Mouse (Mus musculus) midbrain, embryonic 11.5 days (tissue): ENCODE results near the gene Braf. TPM values are rescaled to one million over a fixed set of nuclear protein-coding genes. Genes with fewer than 3 reads are reported as not detected.

ENCODE experiments used
- ATAC-seq: fragments of 200-750 bp; cut with Nextera tagmentation; 2 replicates; pipeline ENCODE4 v1.8.0; 2017; ENCODE audit warnings: moderate TSS enrichment, moderate library complexity; ENCODE audit not compliant: low FRiP score
- DNase-seq: peaks from one replicate; pipeline ENCODE4 v3.0.0; 2015; ENCODE audit warnings: low spot score; ENCODE audit errors: missing footprints
- H3K27ac ChIP-seq: fragments of 300-500 bp; sonication (generic); 2 replicates; pipeline ENCODE4 v1.5.1; 2014; ENCODE audit warnings: low read depth, low read length
- H3K27me3 ChIP-seq: fragments of 300-500 bp; sonication (generic); 2 replicates; pipeline ENCODE4 v1.6.1; 2014; ENCODE audit warnings: mild to moderate bottlenecking, low read length, moderate library complexity, mixed read lengths; ENCODE audit not compliant: control insufficient read depth, insufficient read depth
- H3K36me3 ChIP-seq: fragments of 300-500 bp; sonication (generic); 2 replicates; pipeline ENCODE4 v1.6.1; 2014; ENCODE audit warnings: mild to moderate bottlenecking, low read length, moderate library complexity, mixed read lengths; ENCODE audit not compliant: control insufficient read depth, insufficient read depth
- H3K4me1 ChIP-seq: fragments of 300-500 bp; sonication (generic); 2 replicates; pipeline ENCODE4 v1.6.1; 2014; ENCODE audit warnings: low read length; ENCODE audit not compliant: control insufficient read depth, insufficient read depth
- H3K4me2 ChIP-seq: fragments of 300-500 bp; sonication (generic); 2 replicates; pipeline ENCODE4 v1.6.1; 2014; ENCODE audit warnings: mild to moderate bottlenecking, moderate library complexity
- H3K4me3 ChIP-seq: fragments of 300-500 bp; sonication (generic); 2 replicates; pipeline ENCODE4 v1.5.1; 2014; ENCODE audit warnings: low read depth, low read length
- H3K9ac ChIP-seq: fragments of 300-500 bp; sonication (generic); 2 replicates; pipeline ENCODE4 v1.6.1; 2014; ENCODE audit warnings: low read length
- H3K9me3 ChIP-seq: fragments of 300-500 bp; sonication (generic); 2 replicates; pipeline ENCODE4 v1.6.1; 2016; ENCODE audit warnings: low read length; ENCODE audit not compliant: control insufficient read depth
- WGBS: fragments of 180-500 bp; shearing (Covaris S2); extraction: QIAGEN DNeasy Blood & Tissue Kit; methylation state at CpG from one replicate; pipeline ENCODE4 v1.1.7; 2014; 5-methylcytosine and 5-hydroxymethylcytosine counted together
- polyA plus RNA-seq: library from polyadenylated mRNA; unstranded; fragments of >200 nt; fragmentation: Nextera tagmentation; extraction: Ambion mirVana; gene quantifications from 2 replicates; pipeline ENCODE4 v1.2.1, GENCODE M21; 2014

Gene Braf
- polyA plus RNA-seq, 1 experiment from 2014 or later: 20.4 TPM

DNA sequence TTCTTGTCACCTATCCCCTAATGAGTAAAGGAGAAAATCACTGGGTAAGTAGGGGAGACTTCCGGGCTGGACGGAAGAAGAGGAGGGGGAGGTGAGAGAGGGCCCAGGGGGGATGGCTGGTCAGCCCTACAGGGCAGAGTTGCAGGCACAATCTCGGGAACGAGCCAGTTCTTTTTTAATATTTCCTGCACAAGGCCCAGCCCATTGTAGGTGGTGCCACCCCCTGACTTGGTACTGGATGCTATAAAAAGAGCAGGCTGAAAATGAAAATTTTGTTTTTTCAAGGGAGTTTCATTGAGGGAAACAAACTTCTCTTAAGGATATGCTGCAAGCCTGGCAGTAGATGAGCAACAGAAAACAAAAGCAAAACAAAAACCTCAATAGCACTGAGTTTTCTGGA is 44.7 kb downstream of the Braf start:
- peak; percentile 47 for DNase-seq
- peaks cover 10% of the 10 kb centered on the region for H3K36me3 ChIP-seq
- H3K4me1 ChIP-seq: no peaks in the 10 kb centered on the region
- no peak overlapping the region for H3K9ac ChIP-seq
- H3K4me3 ChIP-seq: no peak overlapping the region
- no peaks in the 10 kb centered on the region for H3K27me3 ChIP-seq
- H3K9me3 ChIP-seq: no peaks in the 10 kb centered on the region
- 31% methylated on average over 4 of the region's 4 CpGs for WGBS
- ATAC-seq: no peak
- H3K4me2 ChIP-seq: no peak overlapping the region
- no peak overlapping the region for H3K27ac ChIP-seq

DNA sequence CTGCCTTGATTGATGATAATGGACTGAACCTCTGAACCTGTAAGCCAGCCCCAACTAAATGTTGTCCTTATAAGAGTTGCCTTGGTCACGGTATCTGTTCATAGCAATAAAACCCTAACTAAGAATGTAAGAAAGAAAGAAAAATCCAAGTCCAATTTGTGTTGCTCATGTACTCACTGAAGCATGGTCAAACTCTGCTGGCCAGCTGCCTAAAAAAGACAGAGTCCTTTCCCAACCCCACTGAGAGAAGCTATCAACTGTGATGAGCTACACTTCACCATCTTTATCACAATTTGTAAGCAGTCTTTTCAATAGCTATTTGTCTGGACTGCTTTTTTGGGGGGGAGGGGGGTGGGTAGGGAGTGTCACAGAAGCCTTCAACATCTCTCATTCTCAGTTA is 47.0 kb downstream of the Braf start:
- H3K36me3 ChIP-seq: peaks cover 10% of the 10 kb centered on the region
- H3K9ac ChIP-seq: no peak overlapping the region
- peak; percentile 8 for DNase-seq
- no peak for ATAC-seq
- no peak overlapping the region for H3K27ac ChIP-seq
- H3K9me3 ChIP-seq: no peaks in the 10 kb centered on the region
- no peak overlapping the region for H3K4me3 ChIP-seq
- no peak overlapping the region for H3K4me2 ChIP-seq
- H3K4me1 ChIP-seq: no peaks in the 10 kb centered on the region
- H3K27me3 ChIP-seq: no peaks in the 10 kb centered on the region
- 91% methylated on average over 1 of the region's 1 CpGs for WGBS

DNA sequence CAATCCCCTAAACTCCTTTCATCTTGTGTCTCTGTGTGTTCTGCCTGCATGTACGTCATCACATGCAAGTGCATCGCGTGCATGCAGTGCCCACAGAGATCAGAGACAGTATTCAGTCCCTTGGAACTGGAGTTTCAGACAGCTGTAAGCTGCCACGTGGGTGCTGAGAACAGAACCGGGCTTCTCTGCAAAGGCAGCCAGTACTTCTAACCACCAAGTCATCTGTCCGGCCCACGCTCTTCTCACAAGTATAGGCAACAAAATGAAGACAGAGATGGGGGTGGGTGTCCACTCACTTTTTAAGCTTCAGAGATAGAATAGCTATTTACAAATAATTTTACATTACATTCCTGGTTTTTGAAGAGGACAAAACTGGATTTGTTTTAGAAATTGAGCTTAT is 50.2 kb downstream of the Braf start:
- Histone ChIP-seq H3K4me1 (no peaks in the 10 kb centered on the region), H3K4me3 (no peak overlapping the region), H3K9ac (no peak overlapping the region), H3K9me3 (no peaks in the 10 kb centered on the region), H3K4me2 (no peak overlapping the region), H3K27ac (no peak overlapping the region), H3K36me3 (peaks cover 10% of the 10 kb centered on the region), H3K27me3 (no peaks in the 10 kb centered on the region)
- 85% methylated on average over 7 of the region's 7 CpGs for WGBS
- DNase-seq (peak; percentile 4), ATAC-seq (no peak)

DNA sequence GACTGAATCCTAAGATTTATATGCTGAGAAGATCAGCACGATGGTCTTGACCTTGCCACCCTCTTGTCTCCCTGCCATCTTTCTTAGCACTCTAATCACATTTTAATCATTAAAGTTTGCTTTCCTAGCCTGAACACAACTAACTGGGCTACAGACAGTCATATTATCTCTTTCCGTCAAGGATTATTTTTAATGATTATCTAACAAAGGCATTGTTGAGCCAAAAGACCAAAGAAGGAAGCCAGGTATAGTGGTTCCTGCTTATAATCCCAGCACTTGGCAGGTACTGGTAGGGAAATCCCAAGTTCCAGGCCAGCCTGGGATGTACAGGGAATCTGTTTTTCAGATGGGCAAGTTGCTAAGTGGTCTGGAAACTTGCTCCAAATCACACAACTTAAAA is 114.0 kb downstream of the Braf start:
- H3K36me3 ChIP-seq: no peaks in the 10 kb centered on the region
- no peak overlapping the region for H3K4me2 ChIP-seq
- DNase-seq (no peak), ATAC-seq (no peak)
- H3K4me3 ChIP-seq: no peak overlapping the region
- H3K9ac ChIP-seq: no peak overlapping the region
- no peak overlapping the region for H3K27ac ChIP-seq
- H3K27me3 ChIP-seq: no peaks in the 10 kb centered on the region
- H3K4me1 ChIP-seq: no peaks in the 10 kb centered on the region
- H3K9me3 ChIP-seq: no peaks in the 10 kb centered on the region
- WGBS: 90% methylated on average over 2 of the region's 2 CpGs

DNA sequence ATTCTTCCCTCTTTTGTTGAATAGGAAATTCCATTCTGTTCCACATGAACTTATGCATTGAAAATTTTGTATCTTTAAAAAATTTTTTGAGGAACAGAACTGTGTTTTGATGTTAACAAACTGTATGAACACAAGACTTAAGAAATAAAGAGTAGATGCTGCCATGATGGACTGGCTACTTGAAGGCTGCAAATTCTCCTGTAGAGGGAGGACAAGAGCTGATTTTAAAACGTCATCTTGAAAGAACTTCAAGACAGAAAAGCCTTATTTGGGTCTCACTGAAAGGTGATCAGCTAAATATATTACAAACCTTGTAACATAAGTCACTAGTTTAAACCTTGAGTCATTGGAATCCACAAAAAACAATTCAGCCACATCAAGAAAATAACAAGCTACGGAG is 115.1 kb downstream of the Braf start:
- H3K9me3 ChIP-seq: no peaks in the 10 kb centered on the region
- H3K9ac ChIP-seq: no peak overlapping the region
- WGBS: 73% methylated on average over 2 of the region's 2 CpGs
- H3K36me3 ChIP-seq: no peaks in the 10 kb centered on the region
- no peaks in the 10 kb centered on the region for H3K27me3 ChIP-seq
- ATAC-seq (no peak), DNase-seq (no peak)
- H3K4me1 ChIP-seq: no peaks in the 10 kb centered on the region
- no peak overlapping the region for H3K4me3 ChIP-seq
- no peak overlapping the region for H3K4me2 ChIP-seq
- no peak overlapping the region for H3K27ac ChIP-seq

DNA sequence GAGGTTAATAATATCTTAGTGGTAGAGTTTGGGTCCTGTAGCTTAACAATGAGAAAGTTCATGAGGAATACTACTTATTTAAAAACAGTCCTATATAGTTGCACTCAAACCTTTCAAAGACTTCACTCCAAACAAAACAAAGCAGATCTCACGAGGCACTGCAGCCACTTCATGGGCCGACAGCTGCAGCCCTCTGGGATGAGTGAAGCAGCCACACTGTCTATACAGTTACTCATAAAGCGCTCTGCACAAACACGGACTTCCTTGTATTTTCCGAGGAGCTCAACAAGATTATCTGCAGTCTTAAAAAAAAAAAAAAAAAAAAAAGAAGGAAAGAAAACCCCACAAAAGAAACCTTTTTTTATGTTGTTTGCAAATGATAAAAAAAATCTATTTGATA is 117.9 kb downstream of the Braf start:
- no peak overlapping the region for H3K4me3 ChIP-seq
- H3K4me2 ChIP-seq: no peak overlapping the region
- no peaks in the 10 kb centered on the region for H3K4me1 ChIP-seq
- H3K27ac ChIP-seq: no peak overlapping the region
- H3K9me3 ChIP-seq: no peaks in the 10 kb centered on the region
- WGBS: 79% methylated on average over 5 of the region's 5 CpGs
- H3K36me3 ChIP-seq: no peaks in the 10 kb centered on the region
- no peaks in the 10 kb centered on the region for H3K27me3 ChIP-seq
- ATAC-seq (no peak), DNase-seq (no peak)
- H3K9ac ChIP-seq: no peak overlapping the region

DNA sequence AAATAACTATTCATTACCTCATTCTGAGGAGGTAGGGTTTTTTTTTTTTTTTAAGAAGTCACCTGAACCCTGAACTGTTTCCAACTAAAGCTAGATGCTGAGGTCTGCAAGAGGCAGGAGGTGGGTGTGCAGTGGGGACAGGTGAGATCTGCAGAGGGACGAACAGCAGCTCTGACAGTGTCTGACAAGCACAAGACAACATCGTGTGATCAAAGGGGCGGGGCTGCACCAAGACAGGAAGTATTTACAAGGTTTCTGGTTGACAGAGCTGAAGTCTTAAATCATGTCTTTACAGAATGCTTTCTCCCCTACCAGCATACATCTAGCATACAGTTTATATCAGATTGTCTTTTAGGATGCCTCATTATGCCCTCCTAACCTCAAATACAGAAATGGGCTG is 118.4 kb downstream of the Braf start:
- DNase-seq: no peak
- Histone ChIP-seq H3K4me3 (no peak overlapping the region), H3K9ac (no peak overlapping the region), H3K27ac (no peak overlapping the region), H3K4me1 (no peaks in the 10 kb centered on the region), H3K4me2 (no peak overlapping the region), H3K9me3 (no peaks in the 10 kb centered on the region), H3K27me3 (no peaks in the 10 kb centered on the region), H3K36me3 (no peaks in the 10 kb centered on the region)
- WGBS: 77% methylated on average over 3 of the region's 3 CpGs
- ATAC-seq: no peak

DNA sequence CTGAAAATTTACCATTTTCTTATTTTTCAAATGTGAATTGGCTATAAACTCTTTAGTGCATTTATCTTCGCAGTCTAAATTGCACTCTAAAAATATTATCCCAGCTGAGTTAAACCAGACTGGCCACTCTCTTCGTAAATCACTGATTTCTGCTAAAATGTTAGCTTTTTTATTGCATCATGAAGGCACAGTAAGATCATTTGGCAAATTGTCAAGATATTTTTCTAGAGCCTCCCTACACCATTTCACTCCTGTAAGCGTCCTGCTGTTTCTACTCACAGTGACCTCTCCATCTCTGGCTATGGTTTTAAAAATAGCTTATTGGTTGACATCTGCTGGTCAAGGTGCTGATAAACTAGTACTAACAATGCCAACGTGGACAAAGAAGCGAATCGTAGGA is 119.2 kb downstream of the Braf start:
- H3K9me3 ChIP-seq: no peaks in the 10 kb centered on the region
- H3K4me1 ChIP-seq: no peaks in the 10 kb centered on the region
- no peak overlapping the region for H3K9ac ChIP-seq
- no peak overlapping the region for H3K4me2 ChIP-seq
- H3K4me3 ChIP-seq: no peak overlapping the region
- 91% methylated on average over 6 of the region's 6 CpGs for WGBS
- no peak for ATAC-seq
- DNase-seq: no peak
- H3K27me3 ChIP-seq: no peaks in the 10 kb centered on the region
- H3K36me3 ChIP-seq: no peaks in the 10 kb centered on the region
- no peak overlapping the region for H3K27ac ChIP-seq

DNA sequence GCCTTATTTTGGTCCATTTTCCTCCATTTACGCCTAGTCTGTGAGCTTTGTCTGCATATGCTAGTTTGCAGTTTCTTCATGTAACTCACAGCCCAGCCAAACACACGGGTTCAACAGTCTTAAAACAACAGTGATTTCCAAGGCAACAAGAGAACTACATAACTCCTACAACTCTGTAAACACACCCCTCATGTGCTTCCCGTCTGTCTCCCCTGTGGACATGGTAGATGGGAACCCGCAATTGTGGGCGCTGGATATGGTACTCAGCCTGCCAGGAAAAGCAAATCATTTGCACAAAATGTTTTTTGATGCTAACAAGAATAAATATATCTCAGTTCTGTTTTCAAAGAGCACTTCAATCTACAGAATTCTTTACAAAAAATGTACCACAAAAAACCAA is 120.7 kb downstream of the Braf start:
- Histone ChIP-seq H3K27me3 (no peaks in the 10 kb centered on the region), H3K9me3 (no peaks in the 10 kb centered on the region), H3K27ac (no peak overlapping the region), H3K4me1 (no peaks in the 10 kb centered on the region), H3K36me3 (peaks cover under 1% of the 10 kb centered on the region), H3K4me3 (no peak overlapping the region), H3K4me2 (no peak overlapping the region), H3K9ac (no peak overlapping the region)
- ATAC-seq (no peak), DNase-seq (no peak)
- WGBS: 84% methylated on average over 5 of the region's 5 CpGs

DNA sequence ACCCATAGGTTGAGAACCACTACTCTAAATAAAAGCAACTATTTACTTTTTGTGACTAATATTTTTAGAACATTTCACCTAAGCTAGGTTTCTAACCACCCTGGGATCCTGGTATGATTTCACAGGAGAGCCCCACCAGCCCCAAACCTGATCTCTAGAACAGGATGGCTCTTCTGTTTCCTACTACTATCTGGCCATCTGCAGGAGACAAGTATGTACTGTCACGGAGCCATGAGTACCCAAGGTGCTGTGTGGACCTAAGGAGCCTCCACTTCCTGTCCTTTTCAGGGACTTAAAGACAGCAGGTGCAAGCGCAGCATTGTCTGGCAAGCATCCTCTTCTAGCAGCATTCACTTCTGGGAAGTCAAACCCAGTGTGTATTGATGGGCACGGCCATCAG is 123.4 kb downstream of the Braf start:
- WGBS: 85% methylated on average over 3 of the region's 3 CpGs
- Histone ChIP-seq H3K9me3 (no peaks in the 10 kb centered on the region), H3K9ac (no peak overlapping the region), H3K27ac (no peak overlapping the region), H3K27me3 (no peaks in the 10 kb centered on the region), H3K36me3 (peaks cover 12% of the 10 kb centered on the region), H3K4me1 (no peaks in the 10 kb centered on the region), H3K4me2 (no peak overlapping the region), H3K4me3 (no peak overlapping the region)
- no peak for ATAC-seq
- DNase-seq: no peak
